Mouse (Mus musculus) induced T-regulatory cell, adult 2 months (primary cell): ENCODE measurements around the gene Mdc1.

Experiments
- DNase-seq: peaks from one replicate; pipeline ENCODE4 v3.0.0-alpha.2; 2012; ENCODE audit warnings: low read depth

The Mdc1 gene

DNA sequence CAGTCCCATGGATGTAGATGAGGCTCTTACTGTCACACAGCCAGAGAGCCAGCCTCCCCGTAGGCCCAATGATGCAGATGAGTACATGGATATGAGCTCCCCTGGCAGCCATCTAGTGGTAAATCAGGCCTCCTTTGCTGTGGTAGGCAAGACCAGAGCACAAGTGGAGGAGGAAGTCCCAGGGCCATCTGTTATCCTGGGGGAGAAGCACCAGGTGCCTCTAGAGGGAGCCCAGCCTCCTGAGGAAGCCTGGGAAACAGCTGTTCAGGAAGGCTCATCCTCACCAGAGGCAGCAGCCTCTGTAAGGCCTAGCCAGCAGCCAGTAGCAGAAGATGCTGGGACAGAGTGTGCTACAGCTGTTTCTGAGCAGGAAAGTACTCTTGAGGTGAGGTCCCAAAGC lies 6.8 kb downstream of the Mdc1 start:
- no peak for DNase-seq

DNA sequence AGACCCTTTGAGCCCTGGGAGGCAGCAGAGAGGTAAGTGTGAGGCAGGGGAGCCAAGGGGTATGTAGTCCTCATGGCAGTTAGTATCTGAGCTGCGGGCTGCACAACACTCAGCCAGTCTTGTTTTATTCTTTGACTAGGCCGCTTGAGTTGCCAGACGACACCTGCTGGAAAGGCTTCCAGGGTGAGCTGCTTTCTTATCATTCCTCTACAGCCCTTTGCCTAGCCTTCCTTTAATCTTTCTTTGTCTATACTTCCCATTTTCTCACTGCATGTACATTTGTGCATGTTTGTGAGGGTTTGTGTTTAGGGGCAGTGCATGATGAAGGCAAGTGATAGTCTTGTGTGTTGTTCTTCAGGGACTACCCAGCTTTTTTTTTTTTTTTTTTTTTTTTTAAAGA lies 9.7 kb downstream of the Mdc1 start:
- no peak for DNase-seq

DNA sequence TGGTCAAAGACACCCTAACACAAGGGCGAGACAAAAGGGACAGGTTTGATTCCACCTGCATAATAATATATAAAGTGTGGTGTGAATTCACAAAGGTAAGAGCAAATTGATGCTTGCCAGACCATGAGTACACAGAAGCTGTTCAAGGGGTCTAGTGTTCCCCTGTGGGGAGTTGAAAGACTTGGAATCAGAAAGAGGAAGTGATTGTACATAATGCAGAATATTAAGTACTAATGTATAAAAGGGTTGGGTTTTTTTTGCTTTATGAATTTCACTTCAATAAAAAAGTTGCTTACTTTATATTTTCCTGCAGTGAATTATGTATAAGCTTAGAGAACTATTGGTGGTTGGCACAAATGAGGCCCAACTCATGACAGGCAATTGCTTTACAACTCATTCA lies 18.1 kb downstream of the Mdc1 start:
- DNase-seq = no peak

DNA sequence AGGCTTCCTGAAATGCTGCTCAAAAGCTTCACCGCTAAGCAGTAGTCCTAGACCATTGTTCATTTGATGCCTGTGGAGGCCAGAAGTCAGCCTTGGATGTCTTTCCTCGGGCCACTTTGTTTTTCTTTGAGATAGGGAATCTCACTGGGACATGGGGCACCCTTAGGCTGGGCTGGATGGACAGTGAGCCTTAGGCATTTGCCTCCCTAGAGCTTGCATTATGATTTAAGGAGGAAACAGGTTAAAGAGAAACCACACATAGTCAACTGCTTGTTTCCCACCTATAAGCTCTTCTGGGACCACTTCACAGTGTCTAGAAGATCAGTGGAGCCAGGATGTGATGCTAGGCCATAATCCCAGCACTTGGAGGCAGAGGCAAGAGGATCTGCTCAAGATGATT lies 18.5 kb downstream of the Mdc1 start:
- peak; percentile 16 for DNase-seq

DNA sequence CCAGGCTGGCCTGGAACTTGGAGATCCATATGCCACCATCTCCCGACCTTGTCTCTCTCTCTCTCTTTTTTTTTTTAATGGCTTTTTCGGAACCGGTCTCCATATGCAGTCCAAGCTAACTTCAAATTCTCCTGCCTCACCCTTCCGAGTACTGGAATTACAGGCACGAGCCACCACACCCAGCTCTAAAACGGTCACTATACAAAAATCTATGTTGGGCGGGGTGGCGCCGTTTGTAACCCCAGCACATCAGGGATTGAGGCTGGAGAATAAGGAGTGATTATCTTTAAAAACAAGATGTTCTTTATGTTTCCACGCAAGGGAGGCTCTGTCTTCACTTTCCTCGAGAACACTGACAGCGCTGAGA lies 19.5 kb downstream of the Mdc1 start:
- no peak for DNase-seq

DNA sequence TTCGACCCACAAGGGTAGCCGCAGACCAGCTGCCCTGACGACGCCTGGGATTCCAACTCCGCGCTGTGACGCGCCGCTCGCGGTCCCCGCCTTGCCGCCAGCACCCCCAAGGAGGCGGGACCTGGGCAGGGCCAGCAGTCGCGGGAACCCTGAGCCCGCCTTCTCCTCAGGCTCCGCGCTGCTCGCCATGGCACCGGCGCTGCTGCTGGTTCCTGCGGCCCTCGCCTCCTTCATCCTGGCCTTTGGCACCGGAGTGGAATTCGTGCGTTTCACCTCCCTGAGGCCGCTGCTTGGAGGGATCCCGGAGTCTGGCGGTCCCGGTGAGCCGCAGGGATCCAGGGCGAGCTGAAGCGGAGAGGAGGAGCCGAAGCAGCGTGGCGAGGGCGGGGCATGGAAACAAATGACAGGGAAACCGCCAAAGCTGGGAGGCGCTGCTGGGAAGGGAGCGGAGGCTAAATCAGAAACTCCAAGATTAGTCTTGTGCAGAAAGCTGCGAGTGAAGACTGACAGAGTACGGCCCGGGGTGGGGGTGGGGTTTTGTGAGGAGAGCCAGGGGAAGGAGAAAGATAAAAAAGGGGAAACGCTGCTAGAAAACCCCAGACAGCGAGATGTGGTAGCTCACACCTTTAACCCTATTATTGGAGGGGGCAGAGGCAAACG lies 20.0 kb downstream of the Mdc1 start, which contains the start of gene Nrm:
Gene Nrm (plus strand): TSS at position 121 of the 660 bp plus-strand sequence.
- DNase-seq = peak; percentile 92

DNA sequence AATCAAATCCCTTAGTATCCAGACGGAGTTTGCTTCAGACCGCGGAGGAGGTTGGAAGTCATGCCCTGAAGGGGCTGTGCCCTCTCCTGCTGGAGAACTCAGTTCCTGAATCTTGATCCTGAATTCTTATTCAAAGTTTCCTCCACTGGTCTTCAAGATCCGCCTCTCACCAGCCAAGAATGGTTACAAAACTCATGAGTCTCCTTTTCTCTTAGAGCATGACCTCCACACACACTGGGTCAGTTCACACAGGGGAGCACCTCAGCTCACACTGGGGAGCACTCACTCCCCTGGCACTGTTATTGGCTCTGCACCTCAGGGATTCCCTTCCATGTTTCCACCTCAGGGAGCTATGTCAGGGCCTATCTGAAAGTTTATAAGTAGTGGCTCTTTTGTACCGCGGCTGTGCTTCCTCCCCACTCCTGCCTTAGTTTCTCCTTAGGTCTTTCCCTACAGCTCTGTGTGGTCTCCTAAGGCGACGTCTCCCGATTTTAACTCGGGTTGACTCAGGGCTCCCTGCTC lies 23.6 kb downstream of the Mdc1 start:
- DNase-seq = peak; percentile 9

DNA sequence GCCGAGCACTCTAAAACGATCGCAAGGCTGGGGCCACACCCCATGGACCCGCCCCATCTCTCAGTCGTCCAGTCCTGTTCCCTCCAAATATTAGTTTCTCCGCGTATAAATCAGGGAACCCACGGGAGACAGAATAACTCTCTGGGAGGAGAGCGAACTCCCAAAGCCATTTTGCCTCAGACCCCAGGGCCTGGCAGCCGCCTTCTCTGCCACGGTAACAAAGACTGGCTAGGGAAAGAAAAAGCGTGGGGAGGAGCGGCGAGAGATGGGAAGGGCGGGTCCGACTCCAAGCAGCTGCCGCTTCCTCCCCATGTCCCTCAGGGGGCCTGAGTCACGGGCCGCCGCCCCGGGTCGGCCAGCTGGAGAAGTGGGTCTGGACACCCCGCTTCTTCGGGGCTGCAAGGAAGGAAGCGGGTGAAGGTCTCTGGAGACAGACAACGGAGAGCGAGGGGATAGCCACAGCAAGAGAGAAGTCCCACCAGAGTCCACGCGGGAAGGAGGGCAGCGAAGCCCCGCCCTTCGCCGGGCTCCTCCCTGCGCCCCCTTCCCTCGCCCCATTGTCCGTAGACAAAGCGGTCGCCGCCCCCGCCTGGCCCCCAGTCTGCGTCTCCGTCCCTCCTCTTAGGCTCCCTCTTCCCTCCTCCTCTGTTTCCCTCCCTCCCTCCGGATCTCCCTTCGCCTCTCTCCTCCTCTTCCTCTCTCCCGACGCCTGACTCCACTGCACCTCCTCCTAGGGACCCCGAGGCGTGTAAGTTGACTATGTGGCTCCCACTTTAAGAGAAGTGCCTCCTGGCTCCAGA lies 24.4 kb downstream of the Mdc1 start, which contains the start of gene Ppp1r18:
Gene Ppp1r18 (plus strand): TSS at position 113 of the 800 bp plus-strand sequence.
- DNase-seq = peak; percentile 72

DNA sequence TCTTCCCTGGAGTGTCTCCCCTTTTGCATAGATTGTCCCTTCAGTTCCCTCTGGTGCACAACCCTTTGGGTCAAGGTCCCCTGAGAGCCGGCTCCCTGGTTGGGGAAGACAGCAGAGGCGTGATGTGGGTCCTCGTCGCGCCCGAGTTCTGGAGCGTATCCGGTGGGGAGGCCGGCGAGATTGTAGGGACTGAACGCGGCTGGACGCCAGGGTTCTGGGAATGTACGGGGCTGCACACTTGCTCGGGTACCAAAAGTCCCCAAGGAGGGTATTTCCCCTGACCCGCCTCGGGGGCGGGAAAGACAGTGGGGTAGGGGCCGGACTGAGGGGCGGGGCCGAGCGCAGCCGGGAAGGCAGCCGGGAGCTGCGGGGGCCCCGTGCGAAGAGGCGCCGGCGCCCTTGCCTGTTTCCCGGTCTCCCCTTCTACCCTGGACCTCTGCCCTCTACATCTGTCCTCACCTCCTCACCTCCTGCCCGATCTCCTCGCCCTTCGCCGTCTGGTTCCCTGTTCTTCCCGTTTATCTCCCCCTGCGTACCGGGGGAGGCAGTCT lies 25.0 kb downstream of the Mdc1 start:
- DNase-seq = peak; percentile 83

DNA sequence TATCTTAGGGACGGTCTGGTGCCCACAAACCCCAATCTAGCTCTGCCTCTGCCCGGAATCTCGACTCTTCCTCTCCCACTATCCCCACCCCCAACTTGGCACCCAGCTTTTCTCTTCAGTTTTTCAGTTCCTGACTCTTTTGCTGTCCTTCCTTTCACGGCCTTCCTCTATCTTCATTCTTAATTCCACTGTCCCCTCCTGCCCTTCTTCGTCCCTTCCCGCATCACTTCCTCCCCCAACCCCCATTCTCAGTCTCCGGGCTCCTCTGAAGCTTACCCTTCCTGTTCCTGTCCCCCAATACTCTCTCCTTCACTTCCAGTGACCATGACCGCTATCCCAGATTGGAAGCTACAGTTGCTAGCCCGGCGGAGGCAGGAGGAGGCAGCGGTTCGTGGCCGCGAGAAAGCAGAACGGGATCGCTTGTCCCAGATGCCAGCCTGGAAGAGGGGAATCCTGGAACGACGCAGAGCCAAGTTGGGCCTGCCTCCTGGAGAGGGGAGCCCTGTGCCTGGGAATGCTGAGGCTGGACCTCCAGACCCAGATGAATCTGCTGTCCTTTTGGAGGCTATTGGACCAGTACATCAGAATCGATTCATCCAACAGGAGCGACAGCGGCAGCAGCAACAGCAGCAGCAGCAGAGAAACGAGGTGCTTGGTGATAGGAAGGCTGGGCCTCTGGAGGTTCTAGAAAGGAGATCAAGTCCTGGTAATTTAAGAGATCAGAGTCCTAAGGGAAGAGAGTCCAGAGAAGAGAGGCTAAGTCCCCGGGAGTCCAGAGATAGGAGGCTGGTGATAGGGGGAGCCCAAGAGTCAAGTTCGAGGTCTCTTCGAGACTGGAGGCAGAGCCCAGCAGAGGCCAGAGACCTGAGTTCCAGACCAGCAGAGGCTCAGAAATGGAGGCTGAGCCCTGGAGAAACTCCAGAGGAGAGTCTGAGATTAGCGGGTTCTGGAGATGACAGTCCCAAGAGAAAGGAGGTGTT lies 25.9 kb downstream of the Mdc1 start:
- DNase-seq = peak; percentile 82

DNA sequence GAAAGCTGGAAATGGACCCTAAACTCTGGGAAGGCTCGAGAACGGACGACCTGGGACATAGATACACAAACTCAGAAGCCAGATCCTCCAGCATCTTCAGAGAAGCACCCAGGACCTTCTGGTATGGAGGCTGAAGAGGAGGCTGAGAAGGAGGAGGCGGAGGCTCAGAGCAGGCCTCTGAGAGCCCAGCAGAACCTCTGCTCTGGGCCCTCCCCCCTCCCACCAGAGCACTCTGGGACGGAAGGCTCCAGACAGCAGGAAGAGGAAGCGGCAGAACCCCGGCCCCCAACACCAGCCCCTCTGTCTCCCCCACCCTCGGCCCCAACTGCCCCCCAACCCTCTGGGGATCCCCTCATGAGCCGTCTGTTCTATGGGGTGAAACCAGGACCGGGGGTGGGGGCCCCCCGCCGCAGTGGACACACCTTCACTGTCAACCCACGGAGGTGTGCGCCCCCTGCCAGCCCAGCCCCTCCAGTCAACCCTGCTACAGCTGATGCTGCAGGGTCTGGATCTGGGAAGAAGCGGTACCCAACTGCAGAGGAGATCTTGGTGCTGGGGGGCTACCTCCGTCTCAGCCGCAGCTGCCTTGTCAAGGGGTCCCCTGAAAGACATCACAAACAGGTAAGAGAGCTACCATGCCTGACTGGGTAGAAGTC lies 27.0 kb downstream of the Mdc1 start:
- DNase-seq = peak; percentile 83

DNA sequence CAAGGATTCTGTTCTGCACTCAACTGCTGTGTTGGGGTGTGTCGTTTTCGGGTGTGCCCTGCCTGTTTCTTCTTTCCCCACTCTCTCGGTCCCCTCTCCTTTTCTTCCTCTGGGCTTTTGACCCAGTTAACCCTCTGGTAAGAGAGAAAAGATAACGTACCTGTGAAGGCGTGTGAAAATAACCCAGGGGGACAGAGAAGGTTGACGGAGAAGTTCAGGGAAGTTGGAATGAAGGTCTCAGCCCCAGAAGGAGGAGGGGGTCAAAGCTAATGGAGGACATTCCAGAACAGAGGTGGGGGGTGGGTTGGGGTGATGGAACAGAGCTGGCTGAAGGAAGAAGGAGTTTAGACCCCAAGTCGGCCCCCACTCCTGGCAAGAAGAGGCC lies 27.6 kb downstream of the Mdc1 start:
- DNase-seq = no peak

DNA sequence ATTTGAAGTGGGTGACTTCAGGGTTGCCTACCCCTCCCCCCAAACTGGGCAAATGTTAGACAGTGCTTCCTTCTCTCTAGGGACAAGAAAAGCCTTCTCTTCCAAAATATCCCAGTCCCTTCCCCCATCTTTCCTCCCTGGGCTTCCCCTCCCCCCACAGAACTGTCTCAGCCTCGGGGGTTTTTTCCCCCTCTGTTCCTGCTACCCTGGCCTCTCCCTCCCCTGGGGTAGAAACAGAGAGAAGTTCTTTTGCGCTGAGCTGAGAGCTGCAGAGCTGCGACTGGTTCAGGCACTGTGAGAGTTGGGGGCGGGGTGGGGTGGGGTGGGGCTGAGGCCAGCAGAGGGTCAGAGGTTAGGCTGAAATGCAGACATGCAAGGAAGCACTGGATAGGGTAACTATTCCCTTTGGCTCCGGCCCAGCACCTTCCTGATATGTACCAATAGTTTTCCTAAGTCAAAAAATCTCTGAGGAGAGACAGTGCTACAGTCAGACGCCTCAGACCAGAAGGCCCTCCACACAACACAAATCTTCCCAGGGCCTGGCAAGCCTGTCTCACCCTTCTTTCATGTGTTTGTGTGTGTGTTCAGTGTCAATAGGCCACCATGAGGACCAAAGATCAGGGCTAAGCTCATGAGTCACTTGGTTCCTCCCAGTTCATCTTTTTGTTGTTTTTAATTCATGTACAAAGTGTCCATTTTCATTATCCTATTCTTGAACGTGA lies 28.2 kb downstream of the Mdc1 start:
- peak; percentile 60 for DNase-seq

DNA sequence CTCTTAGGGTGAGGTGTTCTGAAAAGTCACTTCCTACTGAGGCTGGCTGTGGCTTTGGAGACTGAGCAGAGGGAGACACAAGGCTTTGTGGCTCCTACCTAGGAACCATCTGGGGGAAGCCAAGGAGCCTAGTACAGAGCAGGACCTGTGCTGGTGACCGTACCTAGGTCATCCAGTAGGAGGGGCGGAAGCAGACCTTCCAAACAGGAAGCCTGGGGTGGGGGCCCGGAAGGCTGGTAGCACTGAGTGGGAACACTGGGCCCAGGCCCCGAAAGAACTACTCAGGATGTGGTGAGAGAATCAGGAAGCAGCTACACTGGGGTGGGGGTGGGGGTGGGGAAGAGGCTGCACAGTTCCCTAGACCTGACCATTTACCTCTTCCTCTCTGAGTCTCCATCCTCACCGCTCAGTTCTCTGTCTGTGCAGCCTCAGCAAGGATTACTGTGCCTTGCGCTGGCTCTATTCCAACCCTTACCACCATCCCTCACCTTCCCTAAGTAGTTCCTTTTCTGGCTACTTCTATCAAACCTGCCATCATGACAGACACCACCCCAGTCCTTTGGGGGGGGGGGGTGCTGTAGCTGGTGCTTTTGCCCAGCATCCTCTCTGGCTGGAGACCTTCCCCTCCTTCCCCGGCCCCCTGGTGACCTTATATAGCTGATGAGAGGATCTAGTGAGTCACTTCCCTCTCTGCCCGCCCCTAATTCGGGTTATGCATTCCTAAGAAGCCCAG lies 29.0 kb downstream of the Mdc1 start:
- DNase-seq = peak; percentile 92

DNA sequence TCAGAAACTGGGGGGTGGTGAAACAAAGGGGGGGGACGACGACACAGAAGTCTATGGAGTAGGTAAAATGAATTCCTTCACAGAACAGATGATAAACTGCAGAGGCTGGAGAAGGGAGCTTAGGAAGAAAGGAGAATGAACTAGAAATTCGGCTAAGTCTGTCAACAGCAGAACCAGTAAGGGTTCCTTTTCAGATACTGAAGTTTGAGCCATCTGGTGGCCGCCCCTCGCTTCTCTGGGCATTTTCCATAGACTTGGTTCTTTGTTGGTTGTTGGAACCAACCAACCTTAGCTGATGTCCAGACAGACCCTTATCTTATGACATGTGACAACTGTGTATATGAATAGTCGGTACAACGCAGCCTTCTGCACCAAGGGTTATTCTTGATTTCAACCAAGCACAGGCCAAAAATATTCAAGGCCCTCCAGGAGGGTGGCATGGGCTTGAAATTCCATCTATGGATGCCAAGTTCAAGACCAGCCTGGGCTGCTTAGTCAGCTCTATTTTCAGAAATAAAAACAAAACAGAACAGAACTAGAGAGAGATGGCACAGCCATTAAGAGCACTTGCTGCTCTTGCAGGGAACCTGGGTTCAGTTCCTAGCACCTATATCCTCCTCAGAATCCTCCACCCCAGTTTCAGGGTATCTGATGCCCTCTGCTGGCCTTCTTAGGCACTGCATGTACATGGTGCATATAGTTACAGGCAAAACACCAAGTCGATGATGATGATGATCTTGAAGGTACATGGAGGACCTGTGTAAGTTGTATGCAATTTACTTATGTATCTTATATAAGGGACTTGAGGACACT lies 29.8 kb downstream of the Mdc1 start:
- peak; percentile 87 for DNase-seq

DNA sequence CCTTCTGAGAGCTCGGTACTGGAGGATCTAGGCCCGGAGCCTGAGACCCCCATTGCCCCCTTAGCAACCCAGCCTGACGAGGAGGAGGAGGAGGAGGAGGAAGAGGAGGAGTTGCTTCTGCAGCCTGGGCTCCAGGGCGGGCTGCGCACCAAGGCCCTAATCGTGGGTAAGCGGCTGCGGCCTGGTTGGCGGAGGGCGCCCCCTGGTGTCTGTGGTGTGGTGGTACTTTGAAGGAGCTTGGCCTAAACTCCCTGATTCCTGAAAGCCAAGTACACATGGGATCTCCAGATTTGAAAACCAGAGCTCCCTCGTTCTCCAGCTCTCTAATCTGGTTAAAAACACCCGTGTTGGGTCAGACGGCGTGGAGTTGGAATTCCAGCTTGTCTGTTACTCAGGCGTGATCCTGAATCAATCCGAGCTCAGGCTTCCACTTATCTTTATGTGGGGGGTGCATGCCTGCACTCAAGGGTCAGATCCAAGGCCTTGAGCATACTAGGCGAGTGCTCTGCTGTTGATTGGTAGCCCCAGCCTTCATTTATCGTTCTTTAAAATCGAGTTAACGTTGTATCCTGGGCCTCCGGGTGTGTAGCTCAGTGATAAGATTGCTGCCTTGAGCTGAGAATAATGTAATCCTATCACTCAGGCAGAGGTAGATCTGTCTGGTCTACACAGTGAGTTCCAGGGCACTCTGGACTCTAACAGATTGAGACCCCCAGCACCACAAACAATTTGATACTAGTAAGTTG lies 32.6 kb downstream of the Mdc1 start:
- DNase-seq = peak; percentile 90

DNA sequence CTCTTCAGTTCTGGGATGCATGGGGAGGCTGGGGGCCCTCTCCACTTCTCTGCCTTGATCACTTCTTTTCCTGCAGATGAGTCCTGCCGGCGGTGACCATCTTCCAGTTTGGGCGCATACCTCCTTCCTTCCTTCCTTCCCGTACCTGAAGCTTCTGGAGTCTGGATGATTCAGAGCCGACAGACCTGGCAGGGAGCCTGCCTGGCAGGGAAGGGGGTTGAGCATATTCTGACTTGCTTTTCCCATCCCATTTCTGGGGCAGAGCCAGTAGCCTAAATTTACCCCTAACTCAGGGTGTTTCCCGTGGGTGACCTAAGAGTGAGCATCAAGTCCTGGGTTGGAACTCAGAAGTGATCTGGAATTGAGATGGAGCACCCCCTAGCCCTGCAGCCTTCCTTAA lies 33.4 kb downstream of the Mdc1 start:
- no peak for DNase-seq
